Mouse (Mus musculus) ES-E14 (cell line): ENCODE measurements around the gene Lfng.

Source experiments
- CHD2 ChIP-seq: IDR thresholded peaks from 2 replicates; pipeline ENCODE4 v1.6.1; 2014; ENCODE audit warnings: mild to moderate bottlenecking, low read depth, low read length, inconsistent platforms
- HCFC1 ChIP-seq: IDR thresholded peaks from 2 replicates; pipeline ENCODE4 v1.6.1; 2012; ENCODE audit warnings: low read length, inconsistent platforms, borderline replicate concordance; ENCODE audit not compliant: insufficient read depth
- MAFK ChIP-seq: IDR thresholded peaks from 2 replicates; pipeline ENCODE4 v1.6.1; 2014; ENCODE audit warnings: mild to moderate bottlenecking, low read depth, low read length, inconsistent platforms; ENCODE audit not compliant: insufficient read depth
- ZC3H11A ChIP-seq: IDR thresholded peaks from 2 replicates; pipeline ENCODE4 v1.6.1; 2012; ENCODE audit warnings: low read depth, mild to moderate bottlenecking, inconsistent platforms, low read length, borderline replicate concordance
- ZNF384 ChIP-seq: IDR thresholded peaks from 2 replicates; pipeline ENCODE4 v1.6.1; 2012; ENCODE audit warnings: low read depth, low read length, inconsistent platforms

DNA sequence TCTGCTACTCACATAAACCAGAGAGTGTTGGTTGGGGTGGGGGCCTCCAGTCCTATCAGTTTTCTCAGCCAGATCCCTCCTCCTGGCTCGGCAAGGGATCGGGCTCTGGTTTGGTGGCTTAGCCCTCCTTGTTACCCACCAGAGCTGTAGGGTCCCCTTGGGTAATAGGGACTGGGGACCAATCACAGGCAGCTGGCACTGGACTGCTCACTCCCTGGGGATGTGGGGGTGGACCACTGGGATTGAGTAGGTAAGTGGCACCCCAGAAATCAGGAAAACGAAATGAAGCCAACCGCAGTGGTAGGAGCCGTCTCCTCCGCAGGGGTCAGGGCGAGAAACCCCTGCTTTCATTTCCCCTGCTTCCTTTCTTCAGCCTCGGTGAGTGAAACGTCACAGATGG lies 14.0 kb downstream of the Lfng start:
- no peak for TF ChIP-seq HCFC1
- TF ChIP-seq MAFK = no peak
- no peak for TF ChIP-seq ZC3H11A
- TF ChIP-seq ZNF384 = no peak
- no peak for TF ChIP-seq CHD2
